Mouse (Mus musculus): Measurements from ENCODE around the gene Tpk1.

- TF ChIP-seq TCF12 (IDR thresholded peaks at IDR 0.05; ENCODE audit: low read depth, low read length) (no peak), MEF2A (IDR thresholded peaks at IDR 0.05; ENCODE audit: extremely low read depth, insufficient replicate concordance, low read depth, low read length, poor library complexity, severe bottlenecking) (no peak), CTCF (IDR thresholded peaks at IDR 0.05 in 2 of 3, conservative IDR thresholded peaks at IDR 0.05 in 1 of 3; ENCODE audit: control insufficient read depth in 1 of 3, insufficient read depth in 1 of 3, low read depth in 2 of 3, low read length in 3 of 3, poor library complexity in 1 of 3, severe bottlenecking in 1 of 3) (no peak), POLR2A (IDR thresholded peaks at IDR 0.05; ENCODE audit: control insufficient read depth in 1 of 2, insufficient read depth in 1 of 2, low read depth in 1 of 2, low read length in 2 of 2, poor library complexity in 1 of 2) (no peak), KAT2A (conservative IDR thresholded peaks at IDR 0.05; ENCODE audit: low read depth, low read length) (no peak), E2F4 (IDR thresholded peaks at IDR 0.05; ENCODE audit: borderline replicate concordance, low read depth, low read length) (no peak), POLR2AphosphoS2 (IDR thresholded peaks at IDR 0.05; ENCODE audit: low read length) (no peak), RAD21 (IDR thresholded peaks at IDR 0.05; ENCODE audit: low read depth, low read length) (no peak), TAL1 (IDR thresholded peaks at IDR 0.05; ENCODE audit: low read length) (no peak), GATA1 (IDR thresholded peaks at IDR 0.05; ENCODE audit: low read depth, low read length) (no peak), SIN3A (IDR thresholded peaks at IDR 0.05; ENCODE audit: low read length) (no peak), MAFK (IDR thresholded peaks at IDR 0.05; ENCODE audit: borderline replicate concordance, low read depth, low read length) (no peak), CHD2 (IDR thresholded peaks at IDR 0.05; ENCODE audit: low read length) (no peak), HCFC1 (IDR thresholded peaks at IDR 0.05; ENCODE audit: low read depth, low read length) (no peak)
Measured at GRCm38 (mm10) chr6:43649516-43649915, 16.6 kb downstream of the Tpk1 start.
